Mouse (Mus musculus): ENCODE data around the gene Ptcra. TPM values are rescaled to one million over a fixed set of nuclear protein-coding genes. Genes with fewer than 3 reads are reported as not detected.

The Ptcra gene
- polyA plus RNA-seq, 1 experiment from 2014 or later: 0.31 TPM

DNA sequence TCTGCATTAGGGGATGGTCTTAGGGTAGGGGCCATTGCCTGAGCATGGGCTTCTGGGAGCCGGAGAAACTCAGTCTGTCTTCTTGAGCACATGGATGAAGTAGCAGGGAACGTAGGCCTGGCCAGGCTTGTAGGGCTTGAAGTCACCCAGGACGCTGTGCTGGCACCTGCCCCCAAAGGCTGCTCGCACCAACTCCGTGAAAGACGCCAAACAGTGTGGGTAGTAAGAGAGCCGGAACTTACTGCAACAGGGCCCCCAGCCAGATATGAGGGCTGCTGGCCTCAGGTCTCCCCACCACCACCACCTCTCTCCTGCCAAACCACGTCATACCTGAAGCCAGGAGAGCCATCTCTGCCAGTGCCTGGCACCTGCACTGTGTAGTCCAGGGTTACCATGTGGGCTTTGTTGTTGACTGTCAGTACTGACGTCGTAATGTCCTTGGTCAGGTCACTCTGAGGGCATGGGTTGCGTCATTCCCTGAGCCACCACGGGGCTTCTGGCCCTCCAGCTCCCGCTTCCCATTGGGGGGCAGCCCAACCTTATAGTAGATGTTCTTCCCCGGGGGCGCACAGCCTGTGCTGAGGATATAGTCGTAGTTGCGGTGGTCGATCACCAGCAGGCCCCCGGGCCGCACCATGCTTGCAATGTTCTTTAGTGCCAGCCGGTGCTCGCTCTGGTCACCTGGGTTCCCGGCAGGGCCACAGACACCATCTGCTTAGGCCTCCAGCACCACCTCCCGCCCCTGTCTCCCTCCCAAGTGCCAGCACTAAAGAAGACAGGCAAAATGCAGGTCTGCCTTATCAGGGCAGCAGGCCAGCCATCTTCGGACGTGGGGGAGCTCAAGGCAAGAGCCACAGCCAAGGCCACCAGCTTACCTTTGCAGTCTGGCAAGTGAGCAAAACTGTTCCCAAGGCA, 37.5 kb downstream of the Ptcra start:
- Histone ChIP-seq H3K4me3 (ENCODE audit: low read depth, low read length) (no peak overlapping the region), H3K36me3 (ENCODE audit: control insufficient read depth, insufficient read depth, low read length) (peaks cover 45% of the 10 kb centered on the region; the same call in 1 of the 2 replicates), H3K27ac (replicated peaks; ENCODE audit: low read depth, low read length) (no peak overlapping the region), H3K27me3 (replicated peaks; ENCODE audit: control insufficient read depth, insufficient read depth, low read length) (peaks cover 16% of the 10 kb centered on the region), H3K4me2 (ENCODE audit: low read depth, low read length) (no peak overlapping the region), H3K9ac (ENCODE audit: low read depth, low read length) (no peak overlapping the region), H3K4me1 (ENCODE audit: control insufficient read depth, insufficient read depth, low read length) (no peaks in the 10 kb centered on the region), H3K9me3 (ENCODE audit: control insufficient read depth, low read length) (no peaks in the 10 kb centered on the region)
- DNase-seq (ENCODE audit: low spot score) (no peak), ATAC-seq (ENCODE audit: low read depth) (no peak)
- WGBS: 91% methylated on average over 25 of the region's 26 CpGs

DNA sequence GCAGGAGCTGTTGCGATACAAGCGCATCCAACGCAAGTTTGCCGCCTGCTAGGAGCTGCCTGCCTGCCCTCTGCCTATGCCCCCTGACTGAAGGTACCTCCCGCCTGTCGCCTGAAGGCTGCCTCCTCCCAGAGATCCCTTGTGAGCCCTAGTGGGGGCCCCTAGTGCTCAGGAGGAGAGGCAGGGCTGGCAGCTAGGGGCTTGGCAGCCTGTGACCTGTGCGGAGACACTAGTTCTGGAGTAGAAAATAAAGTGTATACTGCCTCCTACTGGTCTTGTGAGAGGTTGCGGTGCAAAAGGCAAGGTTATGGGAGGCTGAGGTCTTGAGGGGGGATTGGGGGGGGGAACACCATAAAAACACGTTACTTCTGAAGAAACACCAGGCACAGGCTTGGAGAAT, 38.2 kb downstream of the Ptcra start:
- Histone ChIP-seq H3K9ac (ENCODE audit: low read depth, low read length) (no peak overlapping the region), H3K27ac (replicated peaks; ENCODE audit: low read depth, low read length) (no peak overlapping the region), H3K36me3 (ENCODE audit: control insufficient read depth, insufficient read depth, low read length) (peaks cover 52% of the 10 kb centered on the region; the same call in 1 of the 2 replicates), H3K4me2 (ENCODE audit: low read depth, low read length) (no peak overlapping the region), H3K4me3 (ENCODE audit: low read depth, low read length) (no peak overlapping the region), H3K27me3 (replicated peaks; ENCODE audit: control insufficient read depth, insufficient read depth, low read length) (peaks cover 16% of the 10 kb centered on the region), H3K4me1 (ENCODE audit: control insufficient read depth, insufficient read depth, low read length) (no peaks in the 10 kb centered on the region), H3K9me3 (ENCODE audit: control insufficient read depth, low read length) (no peaks in the 10 kb centered on the region)
- ATAC-seq (ENCODE audit: low read depth) (peak; percentile 21; the same call in 1 of the 2 replicates), DNase-seq (ENCODE audit: low spot score) (peak; percentile 31)
- 58% methylated on average over 9 of the region's 9 CpGs for WGBS

DNA sequence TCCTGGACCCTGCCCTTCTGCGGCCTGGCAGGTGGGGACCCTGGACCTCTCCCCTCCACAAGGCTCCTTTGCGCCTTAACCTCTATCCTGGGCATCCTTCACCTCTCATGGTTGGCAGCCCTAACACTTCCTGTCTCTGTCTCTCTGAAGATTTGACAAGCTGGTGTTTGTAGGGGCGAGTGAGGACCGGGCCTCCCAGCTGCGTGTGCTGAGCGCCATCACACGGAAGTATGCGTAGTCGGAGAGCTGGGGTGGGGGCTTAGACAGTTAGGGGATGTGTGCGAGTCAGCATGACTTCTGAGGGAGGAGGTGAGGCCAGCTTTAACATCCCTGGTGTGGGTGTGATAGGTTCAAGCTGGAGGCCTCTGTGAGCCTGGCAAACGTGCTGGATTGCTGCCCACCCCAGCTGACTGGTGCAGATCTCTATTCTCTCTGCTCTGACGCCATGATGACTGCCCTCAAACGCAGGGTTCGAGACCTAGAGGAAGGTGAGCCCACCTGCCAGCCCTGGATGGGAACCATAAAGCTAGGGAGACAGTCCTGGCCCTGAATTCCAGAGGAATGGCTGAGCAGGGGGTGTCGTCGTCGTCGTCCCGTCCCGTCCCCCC, 38.9 kb downstream of the Ptcra start:
- no peak for DNase-seq (ENCODE audit: low spot score)
- H3K27me3 ChIP-seq (replicated peaks; ENCODE audit: control insufficient read depth, insufficient read depth, low read length): peaks cover 16% of the 10 kb centered on the region
- no peak overlapping the region for H3K27ac ChIP-seq (replicated peaks; ENCODE audit: low read depth, low read length)
- H3K4me3 ChIP-seq (ENCODE audit: low read depth, low read length): no peak overlapping the region
- H3K9ac ChIP-seq (ENCODE audit: low read depth, low read length): no peak overlapping the region
- 83% methylated on average over 14 of the region's 20 CpGs for WGBS
- H3K4me1 ChIP-seq (ENCODE audit: control insufficient read depth, insufficient read depth, low read length): no peaks in the 10 kb centered on the region
- peaks cover 59% of the 10 kb centered on the region; the same call in 1 of the 2 replicates for H3K36me3 ChIP-seq (ENCODE audit: control insufficient read depth, insufficient read depth, low read length)
- no peak overlapping the region for H3K4me2 ChIP-seq (ENCODE audit: low read depth, low read length)
- ATAC-seq (ENCODE audit: low read depth): no peak
- no peaks in the 10 kb centered on the region for H3K9me3 ChIP-seq (ENCODE audit: control insufficient read depth, low read length)

DNA sequence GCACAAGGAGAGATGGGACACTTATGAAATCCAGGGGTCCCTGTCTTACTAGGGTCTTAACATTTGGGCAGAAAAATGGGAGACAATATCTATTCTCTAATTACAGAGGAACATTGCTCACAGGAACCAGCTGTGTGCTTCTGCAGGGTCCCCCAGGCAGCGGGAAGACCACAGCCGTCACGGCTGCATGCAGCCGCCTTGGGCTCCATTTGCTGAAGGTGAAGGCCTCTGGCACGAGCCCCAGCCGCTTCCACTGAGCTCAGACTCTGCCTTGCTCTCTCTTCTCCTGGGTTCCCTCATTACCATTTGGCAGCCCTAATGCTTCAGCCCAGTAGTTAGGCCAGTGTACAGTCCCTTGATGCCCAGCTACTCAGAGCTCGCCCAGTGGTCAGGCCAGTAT, 42.4 kb downstream of the Ptcra start:
- 88% methylated on average over 7 of the region's 7 CpGs for WGBS

DNA sequence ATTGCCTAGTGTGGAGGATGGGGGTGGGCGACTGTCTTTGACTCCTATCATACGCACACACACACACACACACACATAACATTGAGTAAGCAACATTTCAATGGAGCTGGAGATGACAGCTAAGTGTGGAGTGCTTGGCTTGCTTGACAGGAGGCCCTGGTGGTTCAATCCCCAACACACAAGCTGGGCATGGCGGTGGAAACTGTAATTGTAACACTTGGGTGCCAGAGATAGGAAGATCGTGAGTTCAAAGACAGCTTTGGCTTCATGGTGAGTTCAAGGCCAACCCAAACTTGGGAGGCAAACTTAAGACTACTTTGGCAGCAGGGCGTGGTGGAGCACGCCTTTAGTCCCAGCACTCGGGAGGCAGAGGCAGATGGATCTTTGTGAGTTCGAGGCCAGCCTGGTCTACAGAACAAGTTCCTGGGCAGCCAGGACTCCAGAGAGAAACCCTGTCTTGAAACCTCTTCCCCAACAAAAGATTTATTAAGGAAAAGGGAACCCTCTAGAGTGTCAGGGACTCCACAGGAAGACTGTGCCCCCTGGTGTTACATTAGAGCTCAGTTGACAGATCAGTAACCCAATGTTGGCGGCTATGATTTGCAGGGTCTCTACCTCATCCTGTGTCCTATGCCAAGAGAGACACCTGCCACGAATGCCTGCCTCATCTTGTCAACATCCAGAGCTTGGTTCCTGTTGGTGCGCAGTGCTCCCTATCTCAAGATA, 48.6 kb downstream of the Ptcra start:
- H3K27me3 ChIP-seq (replicated peaks; ENCODE audit: control insufficient read depth, insufficient read depth, low read length): no peaks in the 10 kb centered on the region
- peaks cover 13% of the 10 kb centered on the region for H3K4me1 ChIP-seq (ENCODE audit: control insufficient read depth, insufficient read depth, low read length)
- ATAC-seq (ENCODE audit: low read depth): no peak
- WGBS: 96% methylated on average over 11 of the region's 11 CpGs
- no peak overlapping the region for H3K4me3 ChIP-seq (ENCODE audit: low read depth, low read length)
- no peak overlapping the region for H3K9ac ChIP-seq (ENCODE audit: low read depth, low read length)
- H3K4me2 ChIP-seq (ENCODE audit: low read depth, low read length): no peak overlapping the region
- DNase-seq (ENCODE audit: low spot score): no peak
- no peak overlapping the region for H3K27ac ChIP-seq (replicated peaks; ENCODE audit: low read depth, low read length)
- no peaks in the 10 kb centered on the region for H3K9me3 ChIP-seq (ENCODE audit: control insufficient read depth, low read length)
- H3K36me3 ChIP-seq (ENCODE audit: control insufficient read depth, insufficient read depth, low read length): peaks cover 29% of the 10 kb centered on the region

More for the DNA sequence above, 42.4 kb downstream of the Ptcra start:
- ATAC-seq (ENCODE audit: low read depth) (no peak), DNase-seq (ENCODE audit: low spot score) (no peak)
- H3K9ac ChIP-seq (ENCODE audit: low read depth, low read length): no peak overlapping the region
- no peaks in the 10 kb centered on the region for H3K27me3 ChIP-seq (replicated peaks; ENCODE audit: control insufficient read depth, insufficient read depth, low read length)
- peaks cover 60% of the 10 kb centered on the region; the same call in 1 of the 2 replicates for H3K36me3 ChIP-seq (ENCODE audit: control insufficient read depth, insufficient read depth, low read length)
- no peak overlapping the region for H3K4me3 ChIP-seq (ENCODE audit: low read depth, low read length)
- H3K4me2 ChIP-seq (ENCODE audit: low read depth, low read length): no peak overlapping the region
- no peaks in the 10 kb centered on the region for H3K9me3 ChIP-seq (ENCODE audit: control insufficient read depth, low read length)
- H3K27ac ChIP-seq (replicated peaks; ENCODE audit: low read depth, low read length): no peak overlapping the region
- no peaks in the 10 kb centered on the region for H3K4me1 ChIP-seq (ENCODE audit: control insufficient read depth, insufficient read depth, low read length)

DNA sequence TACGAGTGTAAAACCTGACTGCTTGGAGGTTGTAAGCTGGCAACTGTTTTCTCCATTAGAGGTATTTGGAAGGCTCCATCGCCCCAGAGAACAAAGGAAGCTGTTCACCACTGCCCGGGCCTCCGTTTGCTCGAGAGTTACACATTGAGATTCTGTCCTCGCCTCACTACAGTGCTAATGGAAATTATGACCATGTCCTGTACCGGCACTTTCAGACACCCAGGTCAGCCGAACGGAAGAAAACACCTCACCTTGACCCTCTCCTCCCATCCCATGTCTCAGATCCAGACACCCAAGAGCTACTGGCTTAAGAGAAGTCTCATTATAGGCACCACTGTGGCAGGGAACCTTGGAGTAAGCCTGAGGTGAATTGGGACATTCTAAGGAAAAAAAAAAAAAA, 49.7 kb downstream of the Ptcra start:
- no peak for ATAC-seq (ENCODE audit: low read depth)
- H3K9me3 ChIP-seq (ENCODE audit: control insufficient read depth, low read length): no peaks in the 10 kb centered on the region
- no peaks in the 10 kb centered on the region for H3K27me3 ChIP-seq (replicated peaks; ENCODE audit: control insufficient read depth, insufficient read depth, low read length)
- no peak overlapping the region for H3K4me2 ChIP-seq (ENCODE audit: low read depth, low read length)
- H3K36me3 ChIP-seq (ENCODE audit: control insufficient read depth, insufficient read depth, low read length): peaks cover 24% of the 10 kb centered on the region
- H3K27ac ChIP-seq (replicated peaks; ENCODE audit: low read depth, low read length): no peak overlapping the region
- DNase-seq (ENCODE audit: low spot score): no peak
- H3K4me1 ChIP-seq (ENCODE audit: control insufficient read depth, insufficient read depth, low read length): peaks cover 13% of the 10 kb centered on the region
- WGBS: 83% methylated on average over 9 of the region's 9 CpGs
- H3K9ac ChIP-seq (ENCODE audit: low read depth, low read length): no peak overlapping the region
- no peak overlapping the region for H3K4me3 ChIP-seq (ENCODE audit: low read depth, low read length)

DNA sequence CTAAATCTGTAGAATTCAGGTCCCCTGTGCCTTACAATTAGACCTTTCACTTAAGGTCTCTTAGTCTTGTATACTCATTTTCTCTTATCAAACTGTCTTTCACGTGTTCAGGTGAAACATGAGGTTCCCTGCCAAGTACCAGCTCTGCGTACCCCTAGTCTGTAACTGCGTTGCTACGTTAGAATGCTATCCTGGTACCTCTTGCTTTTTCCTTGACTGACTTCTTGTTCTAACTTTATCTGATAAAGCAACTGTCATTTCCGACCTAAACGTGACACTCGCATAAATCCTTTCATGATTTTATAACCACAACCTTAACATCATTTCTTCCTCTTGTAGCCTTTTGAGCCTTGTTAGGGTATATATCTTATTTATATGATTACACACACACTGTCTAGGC, 51.1 kb downstream of the Ptcra start:
- Histone ChIP-seq H3K4me3 (ENCODE audit: low read depth, low read length) (peak overlapping the region; percentile 99), H3K4me2 (ENCODE audit: low read depth, low read length) (peak overlapping the region; percentile 97), H3K4me1 (ENCODE audit: control insufficient read depth, insufficient read depth, low read length) (peaks cover 13% of the 10 kb centered on the region), H3K36me3 (ENCODE audit: control insufficient read depth, insufficient read depth, low read length) (peaks cover 24% of the 10 kb centered on the region), H3K27ac (replicated peaks; ENCODE audit: low read depth, low read length) (no peak overlapping the region), H3K9ac (ENCODE audit: low read depth, low read length) (peak overlapping the region; percentile 92), H3K27me3 (replicated peaks; ENCODE audit: control insufficient read depth, insufficient read depth, low read length) (no peaks in the 10 kb centered on the region), H3K9me3 (ENCODE audit: control insufficient read depth, low read length) (no peaks in the 10 kb centered on the region)
- DNase-seq (ENCODE audit: low spot score): no peak
- ATAC-seq (ENCODE audit: low read depth): no peak
- 71% methylated on average over 7 of the region's 7 CpGs for whole genome bisulfite sequencing

DNA sequence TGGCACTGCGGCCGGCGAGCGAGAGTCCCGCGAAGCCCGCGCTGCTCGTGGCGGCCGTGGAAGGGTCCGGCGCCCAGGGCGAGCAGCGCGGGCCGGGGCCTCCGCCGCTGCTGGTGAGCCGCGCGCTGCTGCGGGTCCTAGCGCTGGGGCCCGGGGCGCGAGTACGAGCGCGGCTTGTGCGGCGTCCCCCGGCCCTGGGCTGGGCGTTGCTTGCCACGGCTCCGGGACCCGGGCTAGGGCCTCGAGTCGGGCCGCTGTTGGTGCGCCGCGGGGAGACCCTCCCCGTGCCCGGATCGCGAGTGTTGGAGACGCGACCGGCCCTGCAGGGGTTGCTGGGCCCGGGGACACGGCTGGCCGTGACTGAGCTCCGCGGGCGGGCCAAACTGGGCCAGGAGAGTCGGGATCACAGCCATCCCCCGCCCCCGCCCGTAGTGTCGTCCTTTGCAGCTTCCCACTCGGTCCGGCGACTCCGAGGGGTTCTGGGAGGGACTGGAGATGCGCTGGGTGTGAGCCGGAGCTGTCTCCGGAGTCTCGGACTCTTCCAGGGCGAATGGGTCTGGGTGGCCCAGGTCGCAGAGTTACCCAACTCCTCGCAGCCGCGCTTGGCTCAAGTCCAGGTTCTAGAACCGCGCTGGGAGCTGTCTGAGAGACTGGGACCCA, 51.8 kb downstream of the Ptcra start:
- Histone ChIP-seq H3K4me2 (ENCODE audit: low read depth, low read length) (peak overlapping the region; percentile 97), H3K27ac (replicated peaks; ENCODE audit: low read depth, low read length) (peak overlapping the region; percentile 50; the same call in 1 of the 2 replicates), H3K4me1 (ENCODE audit: control insufficient read depth, insufficient read depth, low read length) (peaks cover 13% of the 10 kb centered on the region), H3K36me3 (ENCODE audit: control insufficient read depth, insufficient read depth, low read length) (peaks cover 24% of the 10 kb centered on the region), H3K9ac (ENCODE audit: low read depth, low read length) (peak overlapping the region; percentile 92), H3K27me3 (replicated peaks; ENCODE audit: control insufficient read depth, insufficient read depth, low read length) (no peaks in the 10 kb centered on the region), H3K4me3 (ENCODE audit: low read depth, low read length) (peak overlapping the region; percentile 99), H3K9me3 (ENCODE audit: control insufficient read depth, low read length) (no peaks in the 10 kb centered on the region)
- WGBS: under 1% methylated on average over 40 of the region's 76 CpGs
- DNase-seq (ENCODE audit: low spot score) (no peak), ATAC-seq (ENCODE audit: low read depth) (peak; percentile 55)
